Mouse (Mus musculus): ENCODE measurements around the gene Nr1h2. TPM values are rescaled to one million over a fixed set of nuclear protein-coding genes. Genes with fewer than 3 reads are reported as not detected.

Gene Nr1h2
- polyA plus RNA-seq, 1 experiment from 2014 or later = 53.5 TPM

DNA sequence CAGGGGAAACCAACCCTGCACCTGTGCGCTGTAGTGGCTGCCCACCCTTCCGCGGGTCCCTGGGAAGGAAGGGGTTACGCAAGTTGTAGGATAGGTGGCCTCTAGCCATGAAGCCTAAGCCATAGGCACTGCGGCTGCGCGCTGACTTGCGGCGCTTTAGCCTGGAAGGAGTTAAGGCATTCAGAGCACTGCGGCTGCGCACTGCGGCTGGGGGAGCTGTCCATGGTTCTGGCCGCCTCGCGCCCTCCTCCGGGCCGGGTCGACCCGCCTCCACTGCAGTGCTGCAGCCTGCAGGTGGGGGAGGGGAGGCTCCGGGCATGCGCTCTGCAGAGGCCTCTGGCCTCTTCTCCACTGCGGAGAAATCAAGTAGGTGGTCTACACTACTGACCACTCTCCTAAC lies 40.0 kb upstream of the Nr1h2 start:
- Histone ChIP-seq H3K4me2 (peak overlapping the region; percentile 34; the same call in 1 of the 2 replicates), H3K27me3 (replicated peaks) (peaks cover 72% of the 10 kb centered on the region), H3K4me3 (no peak overlapping the region), H3K27ac (replicated peaks) (no peak overlapping the region), H3K4me1 (peaks cover 19% of the 10 kb centered on the region), H3K36me3 (no peaks in the 10 kb centered on the region), H3K9me3 (no peaks in the 10 kb centered on the region), H3K9ac (no peak overlapping the region)
- under 1% methylated on average over 22 of the region's 22 CpGs for WGBS
- no peak for ATAC-seq (ENCODE audit: extremely low read depth, insufficient number of reproducible peaks, low FRiP score, low TSS enrichment)

DNA sequence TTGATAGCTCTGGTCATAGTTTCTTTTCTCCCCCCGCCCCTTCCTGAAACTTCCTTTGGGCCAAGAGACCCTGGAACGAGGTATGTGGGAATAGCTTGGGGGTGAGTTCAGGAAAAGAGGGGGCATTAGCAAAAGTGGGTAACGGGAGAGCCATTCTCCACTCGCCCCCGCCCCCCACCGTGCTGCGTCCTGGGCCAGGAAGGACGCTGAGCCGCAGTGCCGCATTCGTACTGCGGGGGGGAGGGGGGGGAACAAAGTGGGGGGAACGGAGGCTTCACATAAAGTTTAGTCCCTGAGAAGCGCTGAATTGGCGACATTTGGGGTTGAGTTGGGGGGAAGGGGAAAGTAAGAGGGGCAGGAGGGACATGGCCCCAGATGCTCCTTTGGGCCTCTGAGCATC lies 39.3 kb upstream of the Nr1h2 start:
- Histone ChIP-seq H3K9me3 (no peaks in the 10 kb centered on the region), H3K4me3 (no peak overlapping the region), H3K4me2 (no peak overlapping the region), H3K36me3 (no peaks in the 10 kb centered on the region), H3K4me1 (peaks cover 26% of the 10 kb centered on the region), H3K9ac (no peak overlapping the region), H3K27me3 (replicated peaks) (peaks cover 72% of the 10 kb centered on the region), H3K27ac (replicated peaks) (no peak overlapping the region)
- ATAC-seq (ENCODE audit: extremely low read depth, insufficient number of reproducible peaks, low FRiP score, low TSS enrichment) = no peak
- WGBS = under 1% methylated on average over 15 of the region's 15 CpGs

DNA sequence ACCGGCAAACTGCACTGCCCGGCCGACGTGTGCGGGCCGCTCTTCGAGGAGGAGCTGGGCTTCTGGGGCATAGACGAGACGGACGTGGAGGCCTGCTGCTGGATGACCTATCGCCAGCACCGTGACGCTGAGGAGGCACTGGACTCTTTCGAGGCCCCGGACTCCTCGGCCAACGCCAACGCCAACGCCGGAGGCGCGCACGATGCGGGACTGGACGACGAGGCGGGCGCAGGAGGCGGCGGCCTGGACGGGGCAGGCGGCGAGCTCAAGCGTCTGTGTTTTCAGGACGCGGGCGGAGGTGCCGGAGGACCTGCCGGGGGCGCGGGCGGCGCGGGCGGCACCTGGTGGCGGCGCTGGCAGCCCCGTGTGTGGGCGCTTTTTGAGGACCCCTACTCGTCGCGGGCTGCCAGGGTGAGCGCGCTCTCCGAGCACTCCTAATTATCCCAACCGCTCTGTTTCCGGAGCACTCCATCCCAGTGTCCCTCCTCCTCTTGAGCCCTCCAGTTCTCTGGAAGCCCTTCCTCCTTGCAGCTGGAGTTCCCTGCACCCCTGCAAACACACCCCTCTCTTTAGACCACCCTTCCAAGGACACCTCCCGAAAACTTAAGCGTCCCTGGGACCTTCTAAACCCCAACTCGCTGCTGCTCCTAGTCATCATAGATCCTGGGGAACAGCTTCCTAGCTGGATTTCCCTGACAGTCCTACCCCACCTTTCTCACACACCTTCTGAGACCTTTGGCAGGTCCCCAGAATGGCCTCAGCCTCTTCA lies 37.8 kb upstream of the Nr1h2 start:
- Histone ChIP-seq H3K36me3 (no peaks in the 10 kb centered on the region), H3K4me3 (peak overlapping the region; percentile 61), H3K27me3 (replicated peaks) (peaks cover 83% of the 10 kb centered on the region), H3K9ac (peak overlapping the region; percentile 63), H3K9me3 (no peaks in the 10 kb centered on the region), H3K4me1 (peaks cover 34% of the 10 kb centered on the region), H3K4me2 (peak overlapping the region; percentile 95), H3K27ac (replicated peaks) (no peak overlapping the region)
- no peak for ATAC-seq (ENCODE audit: extremely low read depth, insufficient number of reproducible peaks, low FRiP score, low TSS enrichment)
- WGBS = 1% methylated on average over 58 of the region's 60 CpGs

DNA sequence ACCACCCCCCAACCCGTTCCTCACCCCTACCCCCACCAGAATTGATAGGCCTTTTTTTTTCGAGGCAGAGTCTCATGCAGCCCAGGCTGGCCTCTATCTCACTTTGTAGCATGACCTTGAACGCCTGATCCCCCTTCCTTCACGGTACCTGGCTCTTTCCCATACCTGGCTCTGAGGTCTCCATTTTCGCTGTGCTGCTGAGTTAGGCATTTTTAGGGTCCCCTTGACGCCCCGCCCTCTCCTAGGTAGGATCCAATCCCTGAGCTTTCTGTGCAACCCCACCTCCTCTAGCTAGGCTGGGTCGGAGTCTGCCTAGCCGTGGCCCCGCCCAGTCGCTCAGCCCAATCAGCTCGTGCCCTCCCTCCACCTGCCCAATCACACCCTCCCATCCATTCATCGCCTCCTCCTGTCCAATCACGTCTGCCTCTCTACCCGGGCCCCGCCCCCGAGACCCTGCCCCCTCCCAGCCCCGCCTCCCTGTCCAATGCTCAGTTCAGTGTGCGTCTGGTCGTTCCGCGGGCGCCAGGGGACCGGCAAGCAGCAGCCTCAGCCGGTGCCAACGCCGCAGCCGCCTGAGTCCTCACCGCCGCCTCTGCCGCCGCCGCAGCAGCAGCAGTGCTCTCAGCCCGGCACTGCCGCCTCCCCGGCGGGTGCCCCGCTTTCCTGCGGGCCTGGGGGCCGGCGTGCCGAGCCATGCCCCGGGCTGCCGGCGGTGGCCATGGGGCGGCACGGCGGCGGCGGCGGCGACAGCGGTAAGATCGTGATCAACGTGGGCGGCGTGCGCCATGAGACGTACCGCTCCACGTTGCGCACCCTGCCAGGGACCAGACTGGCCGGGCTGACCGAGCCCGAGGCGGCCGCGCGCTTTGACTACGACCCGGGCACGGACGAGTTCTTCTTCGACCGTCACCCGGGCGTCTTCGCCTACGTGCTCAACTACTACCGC lies 36.9 kb upstream of the Nr1h2 start, which contains the start of gene Kcnc3:
Gene Kcnc3 (plus strand): TSS at position 263 of the 946 bp plus-strand sequence.
- no peaks in the 10 kb centered on the region for H3K36me3 ChIP-seq
- peaks cover 36% of the 10 kb centered on the region for H3K4me1 ChIP-seq
- peak; percentile 67 for ATAC-seq (ENCODE audit: extremely low read depth, insufficient number of reproducible peaks, low FRiP score, low TSS enrichment)
- H3K9me3 ChIP-seq = no peaks in the 10 kb centered on the region
- H3K4me2 ChIP-seq = peak within 1 kb of the TSS; percentile 95
- peak within 1 kb of the TSS; percentile 63 for H3K9ac ChIP-seq
- H3K27me3 ChIP-seq (replicated peaks) = peaks cover 92% of the 10 kb centered on the region
- under 1% methylated on average over 80 of the region's 80 CpGs for WGBS
- peak within 1 kb of the TSS; percentile 61 for H3K4me3 ChIP-seq
- no peak within 1 kb of the TSS for H3K27ac ChIP-seq (replicated peaks)

- no peak for ATAC-seq (ENCODE audit: extremely low read depth, insufficient number of reproducible peaks, low FRiP score, low TSS enrichment)
- no peaks in the 10 kb centered on the region for H3K36me3 ChIP-seq
- peaks cover 36% of the 10 kb centered on the region for H3K4me1 ChIP-seq
- no peak overlapping the region for H3K9ac ChIP-seq
- 4% methylated on average over 13 of the region's 13 CpGs for WGBS
- H3K9me3 ChIP-seq = no peaks in the 10 kb centered on the region
- H3K4me2 ChIP-seq = peak overlapping the region; percentile 95
- H3K27me3 ChIP-seq (replicated peaks) = peaks cover 94% of the 10 kb centered on the region
- H3K27ac ChIP-seq (replicated peaks) = no peak overlapping the region
- peak overlapping the region; percentile 61 for H3K4me3 ChIP-seq
Measured at GRCm38 (mm10) chr7:44589946-44590345, 36.2 kb upstream of the Nr1h2 start.

DNA sequence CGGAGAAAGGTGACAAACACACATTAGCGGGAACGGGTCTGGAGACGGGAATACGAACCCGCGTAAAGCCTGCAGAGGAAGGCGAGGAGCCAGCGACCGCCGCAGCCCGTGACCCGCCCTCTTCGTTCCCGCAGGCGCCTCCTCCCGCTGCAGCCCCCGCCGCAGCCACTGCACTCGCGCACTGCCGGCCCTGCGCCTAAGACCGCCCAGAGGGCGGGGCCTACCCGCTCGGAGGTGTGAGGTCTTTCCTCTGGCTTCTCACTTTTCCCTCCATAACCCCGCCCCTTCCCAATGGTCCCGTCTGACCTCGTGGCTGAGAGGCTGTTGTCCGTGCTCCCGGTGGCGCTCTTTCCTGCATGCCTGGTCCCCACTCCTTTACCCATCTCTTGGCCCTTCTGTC lies 35.4 kb upstream of the Nr1h2 start:
- Histone ChIP-seq H3K27me3 (replicated peaks) (peaks cover 100% of the 10 kb centered on the region), H3K9ac (peak overlapping the region; percentile 52), H3K27ac (replicated peaks) (no peak overlapping the region), H3K4me1 (peaks cover 36% of the 10 kb centered on the region), H3K9me3 (no peaks in the 10 kb centered on the region), H3K4me2 (peak overlapping the region; percentile 95), H3K36me3 (no peaks in the 10 kb centered on the region), H3K4me3 (peak overlapping the region; percentile 49)
- under 1% methylated on average over 33 of the region's 33 CpGs for WGBS
- peak; percentile 17; the same call in 1 of the 2 replicates for ATAC-seq (ENCODE audit: extremely low read depth, insufficient number of reproducible peaks, low FRiP score, low TSS enrichment)

GRCm38 (mm10) chr7:44588338-44588737 lies 34.6 kb upstream of the Nr1h2 start:
- no peak overlapping the region; the same call in 1 of the 2 replicates for H3K9ac ChIP-seq
- peak overlapping the region; percentile 49 for H3K4me3 ChIP-seq
- no peaks in the 10 kb centered on the region for H3K36me3 ChIP-seq
- no peak for ATAC-seq (ENCODE audit: extremely low read depth, insufficient number of reproducible peaks, low FRiP score, low TSS enrichment)
- peak overlapping the region; percentile 95 for H3K4me2 ChIP-seq
- H3K27ac ChIP-seq (replicated peaks) = no peak overlapping the region
- H3K27me3 ChIP-seq (replicated peaks) = peaks cover 92% of the 10 kb centered on the region
- peaks cover 34% of the 10 kb centered on the region for H3K4me1 ChIP-seq
- H3K9me3 ChIP-seq = no peaks in the 10 kb centered on the region
- 10% methylated on average over 12 of the region's 12 CpGs for WGBS

DNA sequence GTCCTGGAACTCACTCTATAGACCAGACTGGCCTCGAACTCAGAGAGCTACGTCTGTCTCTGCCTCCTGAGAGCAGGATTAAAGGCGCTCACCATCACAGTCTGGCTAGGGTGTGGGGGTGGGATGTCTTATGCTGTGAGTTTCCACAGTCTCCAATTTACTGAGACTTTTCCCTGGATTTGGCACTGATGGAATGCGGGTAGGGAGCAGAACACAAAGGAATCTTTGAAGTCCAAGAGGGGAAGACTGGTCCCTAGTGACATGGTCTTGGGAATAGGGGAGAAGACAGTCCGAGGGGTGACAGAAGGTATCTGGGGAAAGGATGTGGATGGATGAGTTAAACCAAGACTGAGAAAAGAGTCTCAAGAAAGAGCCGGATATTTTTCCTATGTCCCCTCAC lies 33.9 kb upstream of the Nr1h2 start:
- Histone ChIP-seq H3K4me3 (peak overlapping the region; percentile 38; the same call in 1 of the 2 replicates), H3K27me3 (replicated peaks) (peaks cover 87% of the 10 kb centered on the region), H3K4me2 (0 out of 2 replicates have a peak overlapping the region, but pooled peaks have one; percentile 62), H3K4me1 (peaks cover 34% of the 10 kb centered on the region), H3K27ac (replicated peaks) (no peak overlapping the region), H3K9ac (no peak overlapping the region), H3K9me3 (no peaks in the 10 kb centered on the region), H3K36me3 (no peaks in the 10 kb centered on the region)
- no peak for ATAC-seq (ENCODE audit: extremely low read depth, insufficient number of reproducible peaks, low FRiP score, low TSS enrichment)
- WGBS = 35% methylated on average over 6 of the region's 6 CpGs

DNA sequence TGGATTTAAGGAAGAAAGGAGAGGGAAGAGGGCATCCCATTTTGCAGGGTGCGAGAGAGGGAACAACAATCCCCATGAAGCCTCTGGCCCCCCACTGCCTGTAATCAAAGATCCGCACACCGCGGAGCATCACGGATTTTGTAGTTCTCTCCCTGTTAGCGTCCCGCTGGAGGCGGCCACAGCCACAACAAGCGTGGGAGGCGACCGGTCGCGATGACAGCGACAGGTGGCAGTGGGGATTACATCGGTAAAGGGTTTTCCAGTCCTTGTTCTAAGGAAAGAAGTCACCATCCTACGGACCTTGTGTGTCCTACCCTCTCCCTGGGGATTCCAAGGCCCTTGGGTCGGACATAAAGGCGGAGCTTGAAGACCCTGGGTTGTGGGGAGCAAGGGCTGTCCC lies 33.2 kb upstream of the Nr1h2 start:
- Histone ChIP-seq H3K9ac (0 out of 2 replicates have a peak overlapping the region, but pooled peaks have one; percentile 19), H3K4me1 (peaks cover 34% of the 10 kb centered on the region), H3K36me3 (no peaks in the 10 kb centered on the region), H3K27ac (replicated peaks) (no peak overlapping the region), H3K27me3 (replicated peaks) (peaks cover 87% of the 10 kb centered on the region), H3K4me3 (peak overlapping the region; percentile 38), H3K4me2 (peak overlapping the region; percentile 62), H3K9me3 (no peaks in the 10 kb centered on the region)
- no peak for ATAC-seq (ENCODE audit: extremely low read depth, insufficient number of reproducible peaks, low FRiP score, low TSS enrichment)
- WGBS = under 1% methylated on average over 18 of the region's 18 CpGs

GRCm38 (mm10) chr7:44586518-44586917 lies 32.8 kb upstream of the Nr1h2 start:
- Histone ChIP-seq H3K27me3 (replicated peaks) (peaks cover 87% of the 10 kb centered on the region), H3K4me2 (peak overlapping the region; percentile 62), H3K36me3 (no peaks in the 10 kb centered on the region), H3K9ac (0 out of 2 replicates have a peak overlapping the region, but pooled peaks have one; percentile 2), H3K4me1 (peaks cover 31% of the 10 kb centered on the region), H3K9me3 (no peaks in the 10 kb centered on the region), H3K4me3 (peak overlapping the region; percentile 38), H3K27ac (replicated peaks) (no peak overlapping the region)
- WGBS = 12% methylated on average over 19 of the region's 19 CpGs
- no peak for ATAC-seq (ENCODE audit: extremely low read depth, insufficient number of reproducible peaks, low FRiP score, low TSS enrichment)

- H3K27me3 ChIP-seq (replicated peaks) = peaks cover 87% of the 10 kb centered on the region
- no peak overlapping the region for H3K9ac ChIP-seq
- peaks cover 24% of the 10 kb centered on the region for H3K4me1 ChIP-seq
- ATAC-seq (ENCODE audit: extremely low read depth, insufficient number of reproducible peaks, low FRiP score, low TSS enrichment) = no peak
- H3K27ac ChIP-seq (replicated peaks) = no peak overlapping the region
- no peaks in the 10 kb centered on the region for H3K36me3 ChIP-seq
- WGBS = 80% methylated on average over 6 of the region's 6 CpGs
- no peak overlapping the region for H3K4me3 ChIP-seq
- H3K4me2 ChIP-seq = no peak overlapping the region
- no peaks in the 10 kb centered on the region for H3K9me3 ChIP-seq
Measured at GRCm38 (mm10) chr7:44585606-44586005, 31.9 kb upstream of the Nr1h2 start.

Measured in heart, embryonic 13.5 days (tissue).